Mouse (Mus musculus) ES-Bruce4 (cell line): ENCODE results near the gene Dhcr24. TPM values are rescaled to one million over a fixed set of nuclear protein-coding genes. Genes with fewer than 3 reads are reported as not detected.

Experiments used
- H3K27ac ChIP-seq: 2 replicates; pipeline ENCODE4 v1.5.1; 2012; ENCODE audit warnings: low read length, inconsistent platforms; ENCODE audit not compliant: insufficient read depth
- H3K27me3 ChIP-seq: 2 replicates; pipeline ENCODE4 v1.6.1; 2012; ENCODE audit warnings: mild to moderate bottlenecking, low read length, inconsistent platforms; ENCODE audit not compliant: control insufficient read depth, poor library complexity, insufficient read depth, severe bottlenecking
- H3K36me3 ChIP-seq: 2 replicates; pipeline ENCODE4 v1.6.1; 2012; ENCODE audit warnings: inconsistent platforms, mild to moderate bottlenecking, low read length, moderate library complexity; ENCODE audit not compliant: control insufficient read depth, poor library complexity, insufficient read depth, severe bottlenecking
- H3K4me1 ChIP-seq: one replicate; pipeline ENCODE4 v1.8.1; 2011; ENCODE audit warnings: low read length; ENCODE audit not compliant: control insufficient read depth, insufficient read depth
- H3K4me3 ChIP-seq: 2 replicates; pipeline ENCODE4 v1.5.1; 2011; ENCODE audit warnings: low read depth, mild to moderate bottlenecking, low read length
- H3K9ac ChIP-seq: 2 replicates; pipeline ENCODE4 v1.6.1; 2012; ENCODE audit warnings: low read depth, mild to moderate bottlenecking, inconsistent platforms; ENCODE audit not compliant: poor library complexity, severe bottlenecking
- H3K9me3 ChIP-seq: replicated peaks from 2 replicates; pipeline ENCODE4 v1.6.1; 2012; ENCODE audit warnings: mild to moderate bottlenecking, low read length, inconsistent platforms; ENCODE audit not compliant: control insufficient read depth, poor library complexity, insufficient read depth, severe bottlenecking
- CTCF ChIP-seq: IDR thresholded peaks from one replicate; pipeline ENCODE4 v1.8.1; 2011; ENCODE audit warnings: low read depth, low read length
- EP300 ChIP-seq: IDR thresholded peaks from 2 replicates; pipeline ENCODE4 v1.6.1; 2011; ENCODE audit warnings: low read depth, low read length; ENCODE audit not compliant: insufficient read depth
- POLR2A ChIP-seq: IDR thresholded peaks from one replicate; pipeline ENCODE4 v1.8.1; 2011; ENCODE audit warnings: low read length; ENCODE audit not compliant: insufficient read depth
- polyA plus RNA-seq: library from polyadenylated mRNA; stranded (reverse); fragments of >200 nt; gene quantifications from 2 replicates; pipeline ENCODE4 v1.2.4, GENCODE M21; 2011; ENCODE audit warnings: low read depth; ENCODE audit not compliant: missing spikeins, insufficient read depth, insufficient read length

Dhcr24 gene
- polyA plus RNA-seq, 1 experiment, result 77.5 TPM

DNA sequence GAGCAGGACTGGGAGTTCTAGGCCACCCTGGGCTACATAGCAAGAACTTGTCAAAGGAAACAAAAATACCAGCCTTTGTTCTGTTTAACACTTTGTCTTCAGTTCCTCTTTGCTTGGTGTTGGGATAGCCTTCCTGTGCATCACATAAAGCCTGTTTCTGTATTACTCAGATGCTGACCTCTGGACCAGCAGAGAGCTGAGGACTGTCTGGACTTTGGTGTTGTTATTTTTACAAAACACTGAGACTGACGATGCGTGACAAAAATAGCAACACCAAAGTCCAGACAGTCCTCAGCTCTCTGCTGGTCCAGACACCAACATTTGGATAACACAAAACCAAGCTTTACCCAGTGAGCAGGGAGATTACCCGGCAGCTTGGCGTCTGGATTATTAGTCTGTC lies 39.9 kb downstream of the Dhcr24 start:
- Histone ChIP-seq H3K9ac (no peak overlapping the region), H3K4me1 (no peaks in the 10 kb centered on the region), H3K4me3 (no peak overlapping the region)

GRCm38 (mm10) chr4:106606639-106607554 lies 46.1 kb downstream of the Dhcr24 start:
- Histone ChIP-seq H3K36me3 (no peaks in the 10 kb centered on the region), H3K27me3 (no peaks in the 10 kb centered on the region), H3K9me3 (no peaks in the 10 kb centered on the region), H3K27ac (no peak overlapping the region), H3K4me3 (peak overlapping the region; percentile 58), H3K9ac (0 out of 2 replicates have a peak overlapping the region, but pooled peaks have one; percentile 17), H3K4me1 (no peaks in the 10 kb centered on the region)
- no peak for TF ChIP-seq EP300
- peak; percentile 7 for TF ChIP-seq POLR2A
- TF ChIP-seq CTCF, result no peak

More for the DNA sequence above, 39.9 kb downstream of the Dhcr24 start:
- no peaks in the 10 kb centered on the region for H3K36me3 ChIP-seq
- no peaks in the 10 kb centered on the region for H3K9me3 ChIP-seq
- H3K27ac ChIP-seq, result no peak overlapping the region
- TF ChIP-seq CTCF, result no peak
- TF ChIP-seq EP300, result no peak
- TF ChIP-seq POLR2A, result no peak
- H3K27me3 ChIP-seq, result no peaks in the 10 kb centered on the region

DNA sequence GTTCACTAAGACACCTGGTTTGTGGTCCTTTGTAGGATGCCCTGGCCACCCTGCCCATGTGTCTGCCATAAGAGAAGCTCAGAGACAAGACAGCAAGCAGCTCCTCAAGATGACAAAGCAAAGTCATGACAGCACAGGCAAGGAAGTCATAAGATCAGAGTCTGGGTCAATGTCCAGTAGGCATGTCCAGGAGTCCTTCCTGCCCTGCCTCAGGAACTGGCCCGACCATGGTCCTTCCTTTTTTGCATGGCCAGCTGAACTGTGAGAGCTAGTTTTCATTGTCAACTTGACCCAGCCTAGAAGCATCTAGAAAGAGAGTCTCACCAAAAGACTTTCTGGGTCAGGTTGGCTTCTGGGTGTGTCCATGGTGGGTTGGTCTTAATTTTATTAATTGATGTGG lies 47.1 kb downstream of the Dhcr24 start:
- no peak for TF ChIP-seq POLR2A
- no peak for TF ChIP-seq EP300
- no peak for TF ChIP-seq CTCF
- no peaks in the 10 kb centered on the region for H3K27me3 ChIP-seq
- H3K4me1 ChIP-seq, result no peaks in the 10 kb centered on the region

GRCm38 (mm10) chr4:106613105-106613504 lies 52.3 kb downstream of the Dhcr24 start:
- Histone ChIP-seq H3K4me1 (no peaks in the 10 kb centered on the region), H3K4me3 (no peak overlapping the region), H3K27me3 (no peaks in the 10 kb centered on the region), H3K9me3 (no peaks in the 10 kb centered on the region), H3K36me3 (no peaks in the 10 kb centered on the region), H3K9ac (no peak overlapping the region), H3K27ac (no peak overlapping the region)
- no peak for TF ChIP-seq EP300
- no peak for TF ChIP-seq CTCF
- TF ChIP-seq POLR2A, result no peak

More for the DNA sequence above, 47.1 kb downstream of the Dhcr24 start:
- Histone ChIP-seq H3K9me3 (no peaks in the 10 kb centered on the region), H3K36me3 (no peaks in the 10 kb centered on the region), H3K9ac (no peak overlapping the region), H3K4me3 (no peak overlapping the region), H3K27ac (no peak overlapping the region)

DNA sequence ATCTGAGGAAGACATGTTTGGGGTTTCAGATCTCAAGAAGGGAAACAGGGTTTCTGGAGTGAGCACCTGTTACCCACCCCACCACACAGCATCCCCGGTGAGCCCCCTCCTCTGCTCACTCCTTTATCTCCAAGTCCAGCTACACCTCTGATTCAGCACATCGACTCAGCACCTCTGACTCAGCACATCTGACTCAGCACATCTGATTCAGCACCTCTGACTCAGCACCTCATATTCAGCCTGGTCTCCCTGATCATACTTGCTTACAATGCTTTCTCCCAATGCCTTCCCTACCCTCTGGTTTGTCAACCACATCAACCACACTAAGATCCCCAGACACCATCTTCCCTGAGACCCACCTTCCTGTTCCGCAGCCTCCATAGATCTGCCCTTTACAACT lies 52.7 kb downstream of the Dhcr24 start:
- no peaks in the 10 kb centered on the region for H3K9me3 ChIP-seq
- H3K36me3 ChIP-seq, result no peaks in the 10 kb centered on the region
- H3K9ac ChIP-seq, result no peak overlapping the region
- H3K4me3 ChIP-seq, result peak overlapping the region; percentile 17
- H3K27me3 ChIP-seq, result no peaks in the 10 kb centered on the region
- H3K27ac ChIP-seq, result no peak overlapping the region
- TF ChIP-seq CTCF (no peak), EP300 (0 out of 2 replicates have a peak, but pooled peaks have one; percentile 33)
- H3K4me1 ChIP-seq, result no peaks in the 10 kb centered on the region

GRCm38 (mm10) chr4:106614180-106614797 lies 53.5 kb downstream of the Dhcr24 start:
- H3K36me3 ChIP-seq, result no peaks in the 10 kb centered on the region
- TF ChIP-seq EP300 (0 out of 2 replicates have a peak, but pooled peaks have one; percentile 43), CTCF (peak; percentile 95), POLR2A (no peak)
- H3K4me1 ChIP-seq, result no peaks in the 10 kb centered on the region
- H3K27me3 ChIP-seq, result no peaks in the 10 kb centered on the region
- H3K9me3 ChIP-seq, result no peaks in the 10 kb centered on the region
- H3K4me3 ChIP-seq, result peak overlapping the region; percentile 17
- H3K9ac ChIP-seq, result peak overlapping the region; percentile 69
- no peak overlapping the region for H3K27ac ChIP-seq
